Mouse (Mus musculus): Measurements from ENCODE around the gene Six5.

- TF ChIP-seq CTCF (IDR thresholded peaks at IDR 0.05; ENCODE audit: extremely low read depth, insufficient read depth, insufficient read length, insufficient replicate concordance) (no peak), POLR2A (IDR thresholded peaks at IDR 0.05; ENCODE audit: low read depth, low read length) (no peak)
These were observed 633 bp upstream of the Six5 start for GRCm38 (mm10) chr7:19093537-19094385.

Data from spleen, adult 2 months (tissue).